Mouse (Mus musculus) limb, embryonic 14.5 days (tissue): ENCODE measurements at regions not wholly inside any gene's neighbourhood (a gene's known extent, or its start where the extent isn't known, plus 50 kb on each side); places are given as distances from the start of the nearest gene placed in this dataset.
A peak's percentile ranks its signal among the peaks of the same experiment; 100 is the strongest.

Experiments
- ATAC-seq: fragments of 200-750 bp; cut with Nextera tagmentation; 2 replicates; pipeline ENCODE4 v1.8.0; 2017; ENCODE audit warnings: low read depth, moderate number of reproducible peaks, moderate TSS enrichment; ENCODE audit not compliant: low FRiP score
- DNase-seq: peaks from one replicate; pipeline ENCODE4 v3.0.0-alpha.2; 2015; ENCODE audit warnings: low spot score
- H3K27ac ChIP-seq: fragments of 300-500 bp; sonication (generic); replicated peaks from 2 replicates; pipeline ENCODE4 v1.5.1; 2014; ENCODE audit warnings: low read depth, mild to moderate bottlenecking, low read length, moderate library complexity, mixed read lengths
- H3K27me3 ChIP-seq: fragments of 300-500 bp; sonication (generic); 2 replicates; pipeline ENCODE4 v1.6.1; 2014; ENCODE audit warnings: low read length, mixed read lengths; ENCODE audit not compliant: control insufficient read depth, insufficient read depth
- H3K36me3 ChIP-seq: fragments of 300-500 bp; sonication (generic); 2 replicates; pipeline ENCODE4 v1.6.1; 2014; ENCODE audit warnings: mild to moderate bottlenecking, low read length, moderate library complexity, mixed read lengths; ENCODE audit not compliant: control insufficient read depth, insufficient read depth
- H3K4me1 ChIP-seq: fragments of 300-500 bp; sonication (generic); 2 replicates; pipeline ENCODE4 v1.6.1; 2014; ENCODE audit warnings: antibody characterized with exemption, low read length, mixed read lengths; ENCODE audit not compliant: control insufficient read depth, insufficient read depth
- H3K4me2 ChIP-seq: fragments of 300-500 bp; sonication (generic); replicated peaks from 2 replicates; pipeline ENCODE4 v1.6.1; 2014; ENCODE audit warnings: low read depth, mild to moderate bottlenecking, low read length, moderate library complexity; ENCODE audit not compliant: severe bottlenecking
- H3K4me3 ChIP-seq: fragments of 300-500 bp; sonication (generic); replicated peaks from 2 replicates; pipeline ENCODE4 v1.5.1; 2014; ENCODE audit warnings: low read length
- H3K9ac ChIP-seq: fragments of 300-500 bp; sonication (generic); 2 replicates; pipeline ENCODE4 v1.6.1; 2014; ENCODE audit warnings: mild to moderate bottlenecking, low read depth, low read length, moderate library complexity; ENCODE audit not compliant: severe bottlenecking
- H3K9me3 ChIP-seq: fragments of 300-500 bp; sonication (generic); 2 replicates; pipeline ENCODE4 v1.6.1; 2016; ENCODE audit warnings: low read length; ENCODE audit not compliant: control insufficient read depth
- POLR2A ChIP-seq: fragments of 200-500 bp; IDR thresholded peaks from 2 replicates; pipeline ENCODE4 v1.8.0; 2012; ENCODE audit warnings: inconsistent platforms, mild to moderate bottlenecking, moderate library complexity, borderline replicate concordance; ENCODE audit not compliant: insufficient read depth, insufficient read length; ENCODE audit errors: extremely low read depth
- WGBS: fragments of 180-500 bp; shearing (Covaris S2); extraction: QIAGEN DNeasy Blood & Tissue Kit; methylation state at CpG from one replicate; pipeline ENCODE4 v1.1.7; 2014; 5-methylcytosine and 5-hydroxymethylcytosine counted together

DNA sequence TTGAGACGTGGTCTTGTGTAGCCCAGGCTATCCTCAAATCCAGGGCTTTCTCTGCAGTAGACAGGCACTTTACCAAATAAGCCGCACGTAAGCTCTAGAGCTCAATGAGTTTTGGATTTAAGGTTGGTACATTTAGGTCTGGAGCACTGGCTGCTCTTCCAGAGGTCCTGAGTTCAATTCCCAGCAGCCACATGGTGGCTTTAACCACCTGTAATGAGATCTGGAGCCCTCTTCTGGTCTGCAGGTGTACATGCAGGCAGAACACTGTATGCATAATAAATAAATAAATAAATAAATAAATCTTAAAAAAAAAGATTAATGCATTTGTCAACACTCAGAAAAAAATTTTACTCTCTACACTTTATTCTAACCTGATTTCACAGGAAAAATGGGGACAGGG, 74.9 kb upstream of the Lrig1 start:
- WGBS = 83% methylated on average over 3 of the region's 3 CpGs
- Histone ChIP-seq H3K4me1 (peaks cover 37% of the 10 kb centered on the region), H3K27ac (peak overlapping the region; percentile 87)

DNA sequence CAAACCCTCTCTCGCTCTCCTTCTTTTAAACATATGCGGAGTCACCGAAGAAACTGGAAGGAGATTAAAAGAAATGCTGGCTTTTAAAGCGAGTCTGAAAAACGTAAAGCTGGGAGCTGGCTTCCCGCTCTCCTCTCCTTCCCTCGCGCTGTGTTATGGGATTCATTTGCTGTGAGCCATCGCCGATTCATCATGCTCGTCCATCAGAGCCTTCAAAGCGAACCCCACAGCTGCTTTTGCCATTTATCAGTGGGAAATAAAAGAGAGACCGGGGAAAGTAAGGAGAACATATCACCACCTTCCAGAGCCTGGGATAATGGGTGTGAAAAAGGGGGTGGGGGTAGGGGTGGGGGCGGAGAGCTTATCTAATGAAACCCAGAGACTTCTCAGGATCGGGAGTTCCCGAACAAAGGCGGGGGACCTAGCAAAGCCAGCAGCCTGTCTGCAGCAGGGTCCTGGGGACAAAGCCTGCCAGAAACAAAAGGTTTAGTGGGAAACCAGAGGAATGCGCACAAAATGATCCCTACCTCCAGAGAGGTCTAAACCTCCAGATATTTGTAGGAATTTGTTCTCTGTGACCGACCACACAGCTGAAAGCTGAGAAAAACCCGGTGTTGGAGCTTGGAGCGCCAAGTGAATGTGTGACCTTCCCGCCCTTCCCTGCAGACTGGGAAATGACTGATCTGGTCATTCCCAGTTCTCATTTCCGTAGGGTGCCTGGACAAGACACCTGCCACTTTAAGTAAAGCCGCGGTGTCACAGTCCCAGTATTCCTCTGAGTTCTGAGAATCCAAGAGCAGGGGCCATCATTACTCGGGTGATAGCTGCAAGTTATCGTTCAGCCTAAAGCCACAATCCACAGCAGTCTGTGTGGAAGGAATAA, 73.9 kb upstream of the Lrig1 start:
- peak; percentile 76 for DNase-seq
- Histone ChIP-seq H3K9me3 (no peaks in the 10 kb centered on the region), H3K4me1 (peaks cover 33% of the 10 kb centered on the region), H3K4me3 (peak overlapping the region; percentile 18), H3K27me3 (no peaks in the 10 kb centered on the region), H3K4me2 (peak overlapping the region; percentile 43), H3K9ac (peak overlapping the region; percentile 51), H3K27ac (peak overlapping the region; percentile 87), H3K36me3 (no peaks in the 10 kb centered on the region)
- 1% methylated on average over 27 of the region's 27 CpGs for WGBS
- peak; percentile 38; the same call in 1 of the 2 replicates for TF ChIP-seq POLR2A
- ATAC-seq = peak; percentile 73

More for the DNA sequence above, 74.9 kb upstream of the Lrig1 start:
- DNase-seq = no peak
- H3K9ac ChIP-seq = no peak overlapping the region
- H3K4me3 ChIP-seq = no peak overlapping the region
- ATAC-seq = no peak
- no peaks in the 10 kb centered on the region for H3K27me3 ChIP-seq
- no peaks in the 10 kb centered on the region for H3K36me3 ChIP-seq
- no peak overlapping the region for H3K4me2 ChIP-seq
- TF ChIP-seq POLR2A = no peak
- no peaks in the 10 kb centered on the region for H3K9me3 ChIP-seq

DNA sequence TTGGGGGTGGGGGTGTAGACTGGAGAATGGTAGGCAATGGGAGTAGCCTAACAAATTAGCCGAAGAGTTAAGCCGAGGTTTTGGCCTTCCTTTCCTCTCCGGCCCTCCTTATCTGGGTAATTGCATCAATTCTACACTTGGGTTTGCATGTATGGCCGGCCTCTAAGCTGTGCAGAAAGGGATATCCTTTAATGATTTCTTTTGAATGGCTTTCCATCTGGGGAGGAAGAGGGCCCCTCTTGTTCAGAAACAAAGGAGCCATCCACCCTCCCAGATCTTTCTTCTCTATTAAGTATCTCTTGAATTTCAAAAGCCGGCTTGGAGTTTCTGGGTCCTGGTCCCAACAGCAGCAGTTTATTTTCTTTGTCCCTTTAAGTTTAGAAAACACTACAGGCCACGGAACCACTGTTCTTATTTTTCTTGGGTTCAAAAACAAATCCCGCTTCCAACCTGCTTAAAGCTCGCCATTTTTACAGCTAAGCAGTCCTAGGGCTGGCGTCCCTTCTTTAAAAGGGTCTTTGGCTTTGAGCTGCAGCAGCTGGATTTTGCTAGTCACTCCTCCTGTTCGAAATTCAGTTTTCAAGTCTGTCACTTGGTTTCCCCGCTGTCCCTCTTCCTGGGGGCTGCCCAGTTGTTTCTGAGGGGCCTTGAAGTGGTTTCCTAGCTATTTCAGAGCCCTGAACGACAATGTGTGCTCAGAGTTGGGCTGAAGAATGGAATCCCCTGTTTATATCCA, 73.1 kb upstream of the Lrig1 start:
- H3K4me2 ChIP-seq = peak overlapping the region; percentile 43
- no peaks in the 10 kb centered on the region for H3K27me3 ChIP-seq
- H3K9me3 ChIP-seq = no peaks in the 10 kb centered on the region
- 30% methylated on average over 12 of the region's 12 CpGs for WGBS
- no peak for TF ChIP-seq POLR2A
- no peaks in the 10 kb centered on the region for H3K36me3 ChIP-seq
- DNase-seq = no peak
- peaks cover 29% of the 10 kb centered on the region for H3K4me1 ChIP-seq
- H3K4me3 ChIP-seq = peak overlapping the region; percentile 18; the same call in 1 of the 2 replicates
- no peak for ATAC-seq
- H3K9ac ChIP-seq = peak overlapping the region; percentile 51
- H3K27ac ChIP-seq = peak overlapping the region; percentile 87

DNA sequence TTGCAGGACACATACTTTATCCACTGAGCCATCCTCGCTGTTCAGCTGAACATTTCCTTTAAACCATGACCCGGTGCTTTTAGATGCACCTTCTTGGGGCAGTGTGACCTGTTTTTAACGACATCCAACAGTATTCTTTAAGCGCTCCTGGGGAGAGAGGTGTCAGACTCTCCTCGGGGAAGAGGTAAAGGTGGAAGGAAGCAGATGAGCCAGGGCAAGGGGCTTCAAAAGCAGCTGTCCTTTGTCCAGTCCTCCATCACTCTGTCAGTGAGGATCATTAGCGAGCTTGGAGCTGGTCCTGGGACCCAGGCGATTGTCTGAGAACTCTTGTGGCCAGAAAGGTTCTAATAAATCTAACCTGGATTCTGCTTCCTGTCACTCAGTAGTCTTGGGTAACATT, 72.4 kb upstream of the Lrig1 start:
- Histone ChIP-seq H3K4me1 (peaks cover 29% of the 10 kb centered on the region), H3K27ac (peak overlapping the region; percentile 87; the same call in 1 of the 2 replicates), H3K27me3 (no peaks in the 10 kb centered on the region), H3K4me3 (no peak overlapping the region), H3K9me3 (no peaks in the 10 kb centered on the region), H3K9ac (no peak overlapping the region), H3K36me3 (no peaks in the 10 kb centered on the region), H3K4me2 (no peak overlapping the region)
- DNase-seq = no peak
- no peak for ATAC-seq
- no peak for TF ChIP-seq POLR2A
- 53% methylated on average over 7 of the region's 7 CpGs for WGBS

DNA sequence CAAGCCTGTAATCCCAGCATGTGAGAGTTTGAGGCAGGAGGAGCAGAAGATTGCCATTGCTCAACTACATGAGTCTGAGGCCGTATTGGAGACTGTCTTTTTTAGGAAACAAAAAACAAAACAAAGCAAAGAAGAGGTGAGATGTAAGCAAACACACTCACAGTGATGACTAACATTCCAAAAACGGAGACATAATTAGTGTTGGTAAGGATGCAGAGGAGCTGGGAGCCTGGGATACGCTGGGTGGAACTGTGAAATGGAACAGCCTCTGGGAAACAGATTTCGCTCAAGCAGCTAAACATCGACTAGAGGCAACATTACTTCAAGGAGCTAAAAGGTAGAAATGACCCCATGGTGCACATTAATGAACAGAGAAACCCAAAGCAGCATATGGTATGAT, 68.3 kb upstream of the Lrig1 start:
- WGBS = 77% methylated on average over 5 of the region's 5 CpGs

More for the DNA sequence above, 68.3 kb upstream of the Lrig1 start:
- ATAC-seq (no peak), DNase-seq (no peak)
- Histone ChIP-seq H3K4me3 (no peak overlapping the region), H3K9me3 (no peaks in the 10 kb centered on the region), H3K27me3 (no peaks in the 10 kb centered on the region), H3K9ac (no peak overlapping the region), H3K27ac (no peak overlapping the region), H3K36me3 (no peaks in the 10 kb centered on the region), H3K4me1 (peaks cover 9% of the 10 kb centered on the region), H3K4me2 (no peak overlapping the region)
- TF ChIP-seq POLR2A = no peak
